Mouse (Mus musculus): ENCODE results near the gene Surf1.
A peak's percentile ranks its signal among the peaks of the same experiment; 100 is the strongest.

Surf1 gene

GRCm38 (mm10) chr2:26915927-26916728, at the start of gene Surf1, which contains the start of gene Surf2:
Surf1 (minus strand) TSS chr2:26916530.
Surf2 (plus strand) TSS chr2:26916367.
- DNase-seq (ENCODE audit: low read depth, low spot score): peak; percentile 86

GRCm38 (mm10) chr2:26964724-26965370, 48.5 kb upstream of the Surf1 start:
- DNase-seq (ENCODE audit: low read depth, low spot score): no peak

- DNase-seq (ENCODE audit: low read depth, low spot score): peak; percentile 98
Observed at GRCm38 (mm10) chr2:26963923-26964723, 47.8 kb upstream of the Surf1 start, which contains the start of gene Rexo4. Rexo4 (minus strand) TSS chr2:26964386.

- DNase-seq (ENCODE audit: low read depth, low spot score): peak; percentile 27
Observed at GRCm38 (mm10) chr2:26960756-26961155, 44.4 kb upstream of the Surf1 start.

- DNase-seq (ENCODE audit: low read depth, low spot score): no peak
Observed at GRCm38 (mm10) chr2:26957488-26957859, 41.1 kb upstream of the Surf1 start.

- no peak for DNase-seq (ENCODE audit: low read depth, low spot score)
Observed at GRCm38 (mm10) chr2:26956811-26957487, 40.6 kb upstream of the Surf1 start.

GRCm38 (mm10) chr2:26954735-26955395, 38.5 kb upstream of the Surf1 start:
- DNase-seq (ENCODE audit: low read depth, low spot score): no peak

GRCm38 (mm10) chr2:26952866-26953265, 36.5 kb upstream of the Surf1 start:
- no peak for DNase-seq (ENCODE audit: low read depth, low spot score)

- no peak for DNase-seq (ENCODE audit: low read depth, low spot score)
Observed at GRCm38 (mm10) chr2:26952193-26952592, 35.9 kb upstream of the Surf1 start.

- DNase-seq (ENCODE audit: low read depth, low spot score): no peak
Observed at GRCm38 (mm10) chr2:26951346-26951905, 35.1 kb upstream of the Surf1 start.

- no peak for DNase-seq (ENCODE audit: low read depth, low spot score)
Observed at GRCm38 (mm10) chr2:26950411-26950810, 34.1 kb upstream of the Surf1 start.

- no peak for DNase-seq (ENCODE audit: low read depth, low spot score)
Observed at GRCm38 (mm10) chr2:26943253-26943652, 26.9 kb upstream of the Surf1 start.

GRCm38 (mm10) chr2:26941539-26941938, 25.2 kb upstream of the Surf1 start:
- DNase-seq (ENCODE audit: low read depth, low spot score): peak; percentile 49

- DNase-seq (ENCODE audit: low read depth, low spot score): no peak
Observed at GRCm38 (mm10) chr2:26936425-26936824, 20.1 kb upstream of the Surf1 start.

- no peak for DNase-seq (ENCODE audit: low read depth, low spot score)
Observed at GRCm38 (mm10) chr2:26935286-26935685, 19.0 kb upstream of the Surf1 start.

GRCm38 (mm10) chr2:26933304-26934055, 17.1 kb upstream of the Surf1 start, which contains the start of the genes Surf4 and Stkld1:
Surf4 (minus strand) TSS chr2:26933928.
Stkld1 (plus strand) TSS chr2:26934047.
- peak; percentile 97 for DNase-seq (ENCODE audit: low read depth, low spot score)

- DNase-seq (ENCODE audit: low read depth, low spot score): peak; percentile 64
Observed at GRCm38 (mm10) chr2:26932473-26933303, 16.4 kb upstream of the Surf1 start.

GRCm38 (mm10) chr2:26930390-26930789, 14.1 kb upstream of the Surf1 start:
- DNase-seq (ENCODE audit: low read depth, low spot score): peak; percentile 77
